ENCODE assay signal across 29 mouse cellular contexts in genomic region chr10:6987399-6988098, GRCm38 (mm10).
DNase-seq lines count a peak whose midpoint lies in the region; ATAC-seq and TF ChIP-seq lines count a peak whose summit lies in the region.
"Had no signal": no experiment of that assay in that cellular context is flagged by ENCODE, and none has a peak within 500 bp of the region (broad histone marks: within the 10 kb centered on the region; RNA-seq: fewer than 3 reads in every experiment).

No protein-coding gene starts in this region.

- H3K9ac ChIP-seq in forebrain, postnatal 0 days = no peak overlapping the region
- no peak overlapping the region for H3K9ac ChIP-seq in forebrain, embryonic 16.5 days (replicated peaks; ENCODE audit: low read depth, low read length)
- H3K9ac ChIP-seq in lung, embryonic 16.5 days (ENCODE audit: low read length) = no peak overlapping the region
- no peak overlapping the region for H3K9ac ChIP-seq in limb, embryonic 13.5 days
- H3K9ac ChIP-seq: forebrain, embryonic 12.5 days; heart, embryonic 12.5 days; hindbrain, embryonic 14.5 days; midbrain, embryonic 12.5 days; neural tube, embryonic 13.5 days; stomach, embryonic 15.5 days had no signal

- H3K9me3 ChIP-seq in forebrain, postnatal 0 days (ENCODE audit: low read length) = no peaks in the 10 kb centered on the region
- H3K9me3 ChIP-seq in forebrain, embryonic 16.5 days (ENCODE audit: control insufficient read depth, low read length) = no peaks in the 10 kb centered on the region
- no peaks in the 10 kb centered on the region for H3K9me3 ChIP-seq in lung, embryonic 16.5 days (ENCODE audit: control insufficient read depth, low read length)
- H3K9me3 ChIP-seq in limb, embryonic 13.5 days = no peaks in the 10 kb centered on the region
- H3K9me3 ChIP-seq: forebrain, embryonic 12.5 days; heart, embryonic 12.5 days; midbrain, embryonic 12.5 days; neural tube, embryonic 13.5 days; stomach, embryonic 15.5 days had no signal

- no peaks in the 10 kb centered on the region for H3K27me3 ChIP-seq in forebrain, postnatal 0 days (ENCODE audit: insufficient read depth, low read length)
- no peaks in the 10 kb centered on the region for H3K27me3 ChIP-seq in forebrain, embryonic 16.5 days (replicated peaks; ENCODE audit: control insufficient read depth, insufficient read depth, low read length)
- no peaks in the 10 kb centered on the region for H3K27me3 ChIP-seq in lung, embryonic 16.5 days (ENCODE audit: control insufficient read depth, insufficient read depth, low read depth, low read length)
- no peaks in the 10 kb centered on the region for H3K27me3 ChIP-seq in limb, embryonic 13.5 days
- H3K27me3 ChIP-seq: forebrain, embryonic 12.5 days; heart, embryonic 12.5 days; midbrain, embryonic 12.5 days; neural tube, embryonic 13.5 days; stomach, embryonic 15.5 days had no signal

- no peak for DNase-seq in forebrain, postnatal 0 days
- DNase-seq in lung, postnatal 36 days = no peak
- DNase-seq in CD4-positive helper T cell, adult 2 months (ENCODE audit: low read depth, low spot score) = peak; percentile 32
- no peak for DNase-seq in gastrocnemius, postnatal 4 days (ENCODE audit: low spot score in 2 of 2)
- no peak for DNase-seq in cerebellum, postnatal 36 days
- DNase-seq: adrenal gland, adult 2 months; adrenal gland, postnatal 36 days; cerebellum, adult 18-20 months; cerebellum, postnatal 10 days; gastrocnemius, postnatal 25 days; heart, adult 18-20 months; heart, postnatal 10 days; kidney, adult 2 months; kidney, postnatal 36 days; thymus, postnatal 14 days had no signal

- no peak overlapping the region for H3K4me3 ChIP-seq in forebrain, postnatal 0 days (ENCODE audit: low read depth, low read length)
- H3K4me3 ChIP-seq in forebrain, embryonic 16.5 days (replicated peaks; ENCODE audit: low read length) = no peak overlapping the region
- no peak overlapping the region for H3K4me3 ChIP-seq in lung, embryonic 16.5 days (ENCODE audit: low read length)
- H3K4me3 ChIP-seq in limb, embryonic 13.5 days = no peak overlapping the region
- H3K4me3 ChIP-seq: erythroblast, embryonic 14.5 days; forebrain, embryonic 12.5 days; heart, embryonic 12.5 days; layer of hippocampus, adult 2 months; left cerebral cortex, adult 2 months; midbrain, embryonic 12.5 days; myocyte; neural tube, embryonic 13.5 days; stomach, embryonic 15.5 days had no signal

- no peak for TF ChIP-seq CTCF in forebrain, postnatal 0 days (IDR thresholded peaks at IDR 0.05; ENCODE audit: low read depth)

- H3K4me1 ChIP-seq in forebrain, postnatal 0 days (ENCODE audit: insufficient read depth) = no peaks in the 10 kb centered on the region
- no peaks in the 10 kb centered on the region for H3K4me1 ChIP-seq in forebrain, embryonic 16.5 days (replicated peaks; ENCODE audit: control insufficient read depth, insufficient read depth, low read length)
- no peaks in the 10 kb centered on the region for H3K4me1 ChIP-seq in lung, embryonic 16.5 days (replicated peaks; ENCODE audit: control insufficient read depth, insufficient read depth, low read length)
- peaks cover 13% of the 10 kb centered on the region; the same call in 1 of the 2 replicates for H3K4me1 ChIP-seq in limb, embryonic 13.5 days
- H3K4me1 ChIP-seq: forebrain, embryonic 12.5 days; heart, embryonic 12.5 days; midbrain, embryonic 12.5 days; neural tube, embryonic 13.5 days; stomach, embryonic 15.5 days had no signal

- 65% methylated on average over 4 of the region's 4 CpGs for WGBS in forebrain, postnatal 0 days
- 63% methylated on average over 4 of the region's 4 CpGs for WGBS in forebrain, embryonic 16.5 days
- 49% methylated on average over 4 of the region's 4 CpGs for WGBS in lung, embryonic 16.5 days
- 66% methylated on average over 4 of the region's 4 CpGs for WGBS in limb, embryonic 13.5 days

- ATAC-seq in forebrain, postnatal 0 days = peak; percentile 47
- ATAC-seq in forebrain, embryonic 16.5 days = no peak
- ATAC-seq in lung, embryonic 16.5 days (ENCODE audit: low read depth) = peak; percentile 87
- ATAC-seq in limb, embryonic 13.5 days (ENCODE audit: low FRiP score, low read depth) = peak; percentile 76

- no peak overlapping the region for H3K4me2 ChIP-seq in forebrain, postnatal 0 days (ENCODE audit: low read depth)
- no peak overlapping the region for H3K4me2 ChIP-seq in forebrain, embryonic 16.5 days (ENCODE audit: low read length)
- H3K4me2 ChIP-seq in lung, embryonic 16.5 days (ENCODE audit: low read depth, low read length) = no peak overlapping the region
- no peak overlapping the region for H3K4me2 ChIP-seq in limb, embryonic 13.5 days (replicated peaks)
- H3K4me2 ChIP-seq: forebrain, embryonic 12.5 days; heart, embryonic 12.5 days; hindbrain, embryonic 14.5 days; liver, embryonic 11.5 days; midbrain, embryonic 12.5 days; neural tube, embryonic 13.5 days; stomach, embryonic 15.5 days had no signal

- no peak overlapping the region for H3K27ac ChIP-seq in forebrain, postnatal 0 days (ENCODE audit: low read depth, low read length)
- H3K27ac ChIP-seq in forebrain, embryonic 16.5 days (ENCODE audit: low read length) = no peak overlapping the region
- no peak overlapping the region for H3K27ac ChIP-seq in lung, embryonic 16.5 days (ENCODE audit: low read length)
- no peak overlapping the region for H3K27ac ChIP-seq in limb, embryonic 13.5 days
- H3K27ac ChIP-seq: forebrain, embryonic 12.5 days; hindbrain, embryonic 14.5 days; layer of hippocampus, adult 2 months; left cerebral cortex, adult 2 months; midbrain, embryonic 12.5 days; neural tube, embryonic 13.5 days; stomach, embryonic 15.5 days had no signal

- H3K36me3 ChIP-seq in forebrain, postnatal 0 days (ENCODE audit: insufficient read depth) = no peaks in the 10 kb centered on the region
- no peaks in the 10 kb centered on the region for H3K36me3 ChIP-seq in forebrain, embryonic 16.5 days (ENCODE audit: control insufficient read depth, insufficient read depth)
- no peaks in the 10 kb centered on the region for H3K36me3 ChIP-seq in lung, embryonic 16.5 days (ENCODE audit: control insufficient read depth, insufficient read depth, low read length)
- H3K36me3 ChIP-seq in limb, embryonic 13.5 days = no peaks in the 10 kb centered on the region
- H3K36me3 ChIP-seq: forebrain, embryonic 12.5 days; heart, embryonic 12.5 days; midbrain, embryonic 12.5 days; neural tube, embryonic 13.5 days; stomach, embryonic 15.5 days had no signal
